Mouse (Mus musculus) brain, adult 2 months (tissue): ENCODE data around the gene BC030870.

Experiments used
- DNase-seq: peaks from one replicate; pipeline ENCODE4 v3.0.0; 2011; ENCODE audit warnings: low read depth, low spot score

The BC030870 gene

DNA sequence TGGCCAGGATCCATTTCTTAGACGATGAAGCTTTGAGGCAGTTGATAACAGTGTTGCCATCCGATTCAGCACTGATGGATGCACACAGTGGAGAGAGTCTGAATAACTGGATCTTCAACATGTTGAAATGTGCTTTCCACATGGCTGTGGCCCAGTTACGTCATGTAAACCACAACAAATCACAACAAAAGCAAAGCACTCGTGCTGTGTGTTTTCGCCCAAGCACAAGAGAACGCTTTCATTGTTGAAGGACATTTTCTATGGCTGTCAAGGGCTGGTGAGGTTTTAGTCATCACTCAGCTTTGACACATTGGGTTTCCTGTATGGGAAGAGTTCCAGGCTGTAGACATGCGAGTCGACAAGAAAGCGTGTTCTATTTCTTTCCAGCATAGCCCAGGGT lies 48.6 kb downstream of the BC030870 start:
- no peak for DNase-seq

- no peak for DNase-seq
These were observed 54.6 kb downstream of the BC030870 start, which contains the start of gene Gm10663 for GRCm38 (mm10) chr8:65074733-65075132. Gene Gm10663 (plus strand): TSS chr8:65075033.

DNA sequence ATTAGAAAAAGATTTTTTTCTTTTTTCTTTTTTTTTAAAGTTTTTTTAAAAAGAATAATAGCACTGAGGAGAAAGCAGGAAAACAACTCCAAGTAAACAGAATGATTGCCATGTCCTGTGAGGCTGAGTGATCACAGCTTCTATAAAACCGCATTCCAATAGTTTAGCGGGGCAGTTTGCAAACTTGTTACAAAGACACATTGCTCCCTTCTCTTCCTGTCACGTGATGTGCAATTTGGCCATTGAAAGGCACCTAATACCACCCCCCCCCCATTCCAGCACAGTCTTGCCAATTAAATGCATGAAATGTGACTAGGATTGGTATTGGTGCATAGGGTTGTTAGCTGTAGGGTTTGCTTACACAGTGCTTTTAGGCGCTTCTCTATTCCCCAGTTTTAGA lies 58.4 kb downstream of the BC030870 start:
- no peak for DNase-seq

DNA sequence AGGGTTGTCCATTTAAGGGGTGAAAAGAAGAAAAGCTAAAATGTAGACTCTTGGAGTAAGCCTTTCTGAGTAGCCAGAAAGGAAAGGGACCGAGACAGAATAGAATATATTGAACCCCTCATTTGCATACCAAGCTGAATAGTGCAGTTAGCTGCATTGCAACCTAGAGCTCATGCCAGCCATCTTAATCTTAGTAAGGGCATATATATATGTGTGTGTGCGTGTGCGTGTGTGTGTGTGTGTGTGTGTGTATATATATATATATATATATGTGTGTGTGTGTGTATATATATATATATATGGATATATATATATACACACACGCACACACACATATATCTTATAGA lies 60.9 kb downstream of the BC030870 start:
- DNase-seq = no peak

DNA sequence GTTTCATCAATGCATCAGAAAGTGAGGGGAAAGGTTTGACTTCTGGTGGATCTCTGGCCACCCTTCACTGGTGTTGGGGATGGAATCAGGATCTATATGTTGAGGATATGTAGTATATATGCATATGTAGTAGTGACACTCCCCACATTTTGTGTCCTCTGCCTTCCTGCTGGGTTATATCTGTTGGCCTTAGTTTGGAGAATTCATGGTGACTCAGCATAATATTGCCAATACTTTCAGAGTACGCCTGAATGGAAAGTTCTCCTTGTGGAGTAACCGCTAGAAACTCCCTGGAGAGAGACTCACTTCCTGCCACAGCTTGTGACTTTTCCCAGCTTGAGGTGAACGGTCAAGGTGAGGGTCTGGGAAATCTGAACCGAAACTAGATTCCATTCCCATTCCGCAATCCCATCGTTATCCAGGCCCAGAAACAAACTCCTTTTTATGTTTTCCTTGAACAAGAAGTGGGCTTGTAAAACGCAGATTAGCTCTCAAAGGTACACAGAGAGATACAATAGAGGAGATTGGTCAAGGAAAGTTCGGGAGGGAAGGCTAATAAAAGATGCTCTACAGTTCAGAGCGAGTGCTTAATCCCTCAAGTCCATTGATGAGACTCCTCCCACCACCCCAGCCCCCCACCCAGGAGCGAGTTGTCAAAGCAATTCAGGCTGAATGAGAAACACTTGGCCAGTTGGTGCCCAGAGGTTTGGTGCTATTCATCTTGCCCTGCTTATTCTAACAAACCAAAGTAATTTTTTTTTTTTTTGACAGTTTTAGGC lies 61.5 kb downstream of the BC030870 start:
- no peak for DNase-seq

GRCm38 (mm10) chr8:65067031-65067430 lies 62.3 kb downstream of the BC030870 start:
- no peak for DNase-seq

GRCm38 (mm10) chr8:65065622-65066021 lies 63.7 kb downstream of the BC030870 start:
- DNase-seq = no peak

- no peak for DNase-seq
These were observed 65.3 kb downstream of the BC030870 start for GRCm38 (mm10) chr8:65064071-65064470.

DNA sequence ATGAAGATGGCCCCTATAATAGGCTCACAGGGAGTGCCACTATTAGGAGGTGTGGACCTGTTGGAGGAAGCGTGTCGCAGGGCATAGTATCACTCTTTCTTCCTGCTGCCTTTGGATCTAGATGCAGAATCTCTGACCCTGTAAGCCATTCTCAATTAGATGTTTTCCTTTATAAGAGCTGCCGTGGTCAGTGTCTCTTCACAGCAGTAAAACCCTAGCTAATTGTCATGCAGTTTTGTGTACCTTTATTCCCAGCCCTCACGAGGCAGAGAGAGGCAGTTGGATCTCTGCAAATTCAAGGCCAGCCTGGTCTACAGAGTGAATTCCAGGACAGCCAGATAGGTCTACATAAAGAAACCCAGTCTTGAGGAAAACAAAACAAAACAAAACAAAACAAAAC lies 67.2 kb downstream of the BC030870 start:
- no peak for DNase-seq

- no peak for DNase-seq
These were observed 72.6 kb downstream of the BC030870 start for GRCm38 (mm10) chr8:65056722-65057121.

DNA sequence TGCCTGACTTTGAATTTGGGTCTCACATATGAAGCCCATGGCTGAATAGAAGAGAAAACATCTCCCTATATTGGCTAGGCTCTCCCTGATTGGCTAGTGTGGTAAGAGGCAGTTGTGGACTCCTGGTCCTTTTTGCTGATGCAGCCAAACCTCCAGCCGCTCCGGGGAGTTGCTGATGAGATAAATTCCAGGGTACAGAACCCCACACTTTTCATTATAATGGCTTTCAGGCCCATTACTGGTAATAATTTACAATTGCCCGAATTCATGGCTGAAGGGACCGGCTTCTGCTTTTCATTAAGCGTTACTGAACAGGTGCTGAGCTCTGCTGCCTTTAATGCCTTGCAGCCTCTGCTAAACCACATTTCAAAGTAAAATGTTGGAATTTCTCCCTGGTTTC lies 75.4 kb downstream of the BC030870 start:
- DNase-seq = no peak

DNA sequence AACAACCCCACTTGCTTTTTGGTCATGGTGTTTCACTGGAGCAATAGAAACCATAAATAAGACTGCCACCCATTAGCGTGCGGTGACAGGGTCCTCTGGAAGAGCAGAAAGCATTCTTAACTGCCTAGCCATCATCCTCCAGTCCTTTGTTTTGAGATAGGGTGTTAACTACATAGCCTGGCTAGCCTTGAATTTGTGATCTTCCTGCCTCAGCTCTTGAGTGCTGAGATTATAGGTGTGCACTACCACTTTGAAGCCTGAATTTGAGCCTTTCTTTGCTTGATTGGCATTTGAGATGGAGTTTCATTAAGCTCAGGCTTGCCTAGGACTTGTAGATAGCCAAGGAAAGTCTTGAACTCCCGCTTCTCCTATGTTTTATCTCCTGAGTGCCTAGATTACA lies 75.8 kb downstream of the BC030870 start:
- no peak for DNase-seq

DNA sequence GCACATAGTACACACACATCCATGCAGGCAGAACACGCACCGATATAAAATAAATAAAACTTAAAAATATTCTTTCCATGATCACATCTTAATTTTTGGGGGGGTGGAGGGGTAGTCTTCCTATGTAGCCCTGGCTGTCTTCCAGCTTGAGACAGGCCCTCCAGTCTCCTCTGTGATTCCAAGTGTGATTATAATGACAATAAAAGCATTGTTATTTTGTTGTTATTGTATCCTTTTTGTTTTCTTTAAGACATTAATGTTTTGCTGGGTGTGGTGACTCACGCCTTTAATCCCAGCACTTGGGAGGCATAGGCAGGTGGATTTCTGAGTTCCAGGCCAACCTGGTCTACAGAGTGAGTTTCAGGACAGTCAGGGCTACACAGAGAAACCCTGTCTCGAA lies 81.6 kb downstream of the BC030870 start:
- no peak for DNase-seq

- DNase-seq = no peak
These were observed 82.2 kb downstream of the BC030870 start for GRCm38 (mm10) chr8:65047193-65047592.

DNA sequence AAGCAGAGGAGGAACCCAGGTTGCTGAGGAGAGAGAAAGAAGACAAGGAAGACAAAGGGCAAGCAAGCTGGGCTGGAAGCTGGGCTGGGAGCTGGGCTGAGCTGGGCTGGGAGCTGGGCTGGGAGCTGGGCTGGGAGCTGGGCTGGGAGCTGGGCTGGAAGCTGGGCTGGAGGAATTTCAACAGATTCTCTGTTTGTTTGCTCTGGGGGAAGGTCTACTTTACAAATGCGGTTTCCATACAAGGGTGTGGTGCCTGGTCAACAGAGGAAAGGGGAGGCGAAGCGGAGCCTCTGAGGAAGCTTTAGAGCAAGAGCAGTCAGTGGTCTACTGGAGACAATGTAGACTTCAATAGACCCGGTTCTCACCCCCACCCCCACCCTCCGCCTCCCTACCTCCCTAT lies 82.8 kb downstream of the BC030870 start:
- DNase-seq = no peak

GRCm38 (mm10) chr8:65037117-65037533 lies 92.2 kb downstream of the BC030870 start, which contains the start of gene Apela:
Gene Apela (minus strand): TSS chr8:65037336.
- peak; percentile 23 for DNase-seq
